Mouse (Mus musculus) cerebellum, postnatal 14 days (tissue): ENCODE measurements at regions not wholly inside any gene's neighbourhood (a gene's known extent, or its start where the extent isn't known, plus 50 kb on each side); places are given as distances from the start of the nearest gene placed in this dataset.

Experiments used
- DNase-seq, 2 experiments: peaks; one replicate each; pipeline ENCODE4 v3.0.0; 2021; ENCODE audit warnings: mixed read lengths in 2 of 2

- no peak for DNase-seq
Observed at GRCm38 (mm10) chr15:96944741-96945140, 111.0 kb downstream of the Slc38a4 start.

- peak in 1 of 2 experiments; percentile 18 for DNase-seq
Observed at GRCm38 (mm10) chr15:96942651-96943050, 113.1 kb downstream of the Slc38a4 start.

GRCm38 (mm10) chr15:96938406-96938805, 117.3 kb downstream of the Slc38a4 start:
- no peak for DNase-seq

- no peak for DNase-seq
Observed at GRCm38 (mm10) chr15:96937623-96938022, 118.1 kb downstream of the Slc38a4 start.

- peak; percentile 92 for DNase-seq
Observed at GRCm38 (mm10) chr15:96936705-96937346, 118.9 kb downstream of the Slc38a4 start.

- DNase-seq = no peak
Observed at GRCm38 (mm10) chr15:96936216-96936615, 119.5 kb downstream of the Slc38a4 start.

GRCm38 (mm10) chr15:96933451-96933850, 122.3 kb downstream of the Slc38a4 start:
- DNase-seq = peak in 1 of 2 experiments; percentile 7

- DNase-seq = no peak
Observed at GRCm38 (mm10) chr15:96930531-96930930, 125.2 kb downstream of the Slc38a4 start.

- DNase-seq = no peak
Observed at GRCm38 (mm10) chr15:96929788-96930187, 126.0 kb downstream of the Slc38a4 start.

GRCm38 (mm10) chr15:96928692-96929091, 127.1 kb downstream of the Slc38a4 start:
- no peak for DNase-seq

GRCm38 (mm10) chr15:96927674-96928073, 128.1 kb downstream of the Slc38a4 start:
- DNase-seq = no peak

- no peak for DNase-seq
Observed at GRCm38 (mm10) chr15:96926660-96927059, 129.1 kb downstream of the Slc38a4 start.

GRCm38 (mm10) chr15:96916586-96916985, 139.2 kb downstream of the Slc38a4 start:
- DNase-seq = no peak

GRCm38 (mm10) chr15:96915544-96915943, 140.2 kb downstream of the Slc38a4 start:
- DNase-seq = no peak

- DNase-seq = no peak
Observed at GRCm38 (mm10) chr15:96914988-96915387, 140.8 kb downstream of the Slc38a4 start.

GRCm38 (mm10) chr15:96905520-96905919, 150.2 kb downstream of the Slc38a4 start:
- no peak for DNase-seq

- no peak for DNase-seq
Observed at GRCm38 (mm10) chr15:96903461-96903860, 152.3 kb downstream of the Slc38a4 start.

GRCm38 (mm10) chr15:96902781-96903180, 153.0 kb downstream of the Slc38a4 start:
- DNase-seq = no peak

- no peak for DNase-seq
Observed at GRCm38 (mm10) chr15:96901616-96902015, 154.1 kb downstream of the Slc38a4 start.

GRCm38 (mm10) chr15:96898285-96898684, 157.5 kb downstream of the Slc38a4 start:
- no peak for DNase-seq

GRCm38 (mm10) chr15:96884901-96885300, 170.9 kb downstream of the Slc38a4 start:
- DNase-seq = no peak

GRCm38 (mm10) chr15:96883754-96884153, 172.0 kb downstream of the Slc38a4 start:
- no peak for DNase-seq

GRCm38 (mm10) chr15:96882211-96882610, 173.5 kb downstream of the Slc38a4 start:
- no peak for DNase-seq

GRCm38 (mm10) chr15:96881519-96882170, 174.1 kb downstream of the Slc38a4 start:
- DNase-seq = no peak

GRCm38 (mm10) chr15:96880066-96880465, 175.7 kb downstream of the Slc38a4 start:
- DNase-seq = no peak
